Mouse (Mus musculus) embryonic facial prominence, embryonic 14.5 days (tissue): ENCODE data around the gene Isx. TPM values are rescaled to one million over a fixed set of nuclear protein-coding genes. Genes with fewer than 3 reads are reported as not detected.

Experiments
- ATAC-seq: fragments of 200-750 bp; cut with Nextera tagmentation; 2 replicates; pipeline ENCODE4 v1.8.0; 2017; ENCODE audit warnings: low read depth, moderate number of reproducible peaks, moderate TSS enrichment
- DNase-seq: peaks from one replicate; pipeline ENCODE4 v3.0.0-alpha.2; 2015; ENCODE audit warnings: low spot score
- H3K27ac ChIP-seq: fragments of 300-500 bp; sonication (generic); replicated peaks from 2 replicates; pipeline ENCODE4 v1.5.1; 2014; ENCODE audit warnings: low read depth, mild to moderate bottlenecking, low read length, moderate library complexity
- H3K27me3 ChIP-seq: fragments of 300-500 bp; sonication (generic); replicated peaks from 2 replicates; pipeline ENCODE4 v1.6.1; 2014; ENCODE audit warnings: low read length; ENCODE audit not compliant: control insufficient read depth, insufficient read depth
- H3K36me3 ChIP-seq: fragments of 300-500 bp; sonication (generic); 2 replicates; pipeline ENCODE4 v1.6.1; 2014; ENCODE audit warnings: low read length, mixed read lengths; ENCODE audit not compliant: control insufficient read depth, insufficient read depth
- H3K4me1 ChIP-seq: fragments of 300-500 bp; sonication (generic); 2 replicates; pipeline ENCODE4 v1.6.1; 2014; ENCODE audit warnings: antibody characterized with exemption, low read length; ENCODE audit not compliant: control insufficient read depth, insufficient read depth
- H3K4me2 ChIP-seq: fragments of 300-500 bp; sonication (generic); 2 replicates; pipeline ENCODE4 v1.6.1; 2014; ENCODE audit warnings: low read depth, mild to moderate bottlenecking, low read length, moderate library complexity, mixed read lengths
- H3K4me3 ChIP-seq: fragments of 300-500 bp; sonication (generic); 2 replicates; pipeline ENCODE4 v1.5.1; 2014; ENCODE audit warnings: low read depth, mild to moderate bottlenecking, low read length
- H3K9ac ChIP-seq: fragments of 300-500 bp; sonication (generic); 2 replicates; pipeline ENCODE4 v1.6.1; 2014; ENCODE audit warnings: low read depth, mild to moderate bottlenecking, low read length, moderate library complexity, mixed read lengths
- H3K9me3 ChIP-seq: fragments of 300-500 bp; sonication (generic); 2 replicates; pipeline ENCODE4 v1.6.1; 2016; ENCODE audit warnings: low read length; ENCODE audit not compliant: control insufficient read depth
- WGBS: fragments of 180-500 bp; shearing (Covaris S2); extraction: QIAGEN DNeasy Blood & Tissue Kit; methylation state at CpG from one replicate; pipeline ENCODE4 v1.1.7; 2014; 5-methylcytosine and 5-hydroxymethylcytosine counted together
- polyA plus RNA-seq: library from polyadenylated mRNA; unstranded; fragments of >200 nt; fragmentation: Nextera tagmentation; extraction: Ambion mirVana; gene quantifications from 2 replicates; pipeline ENCODE4 v1.2.1, GENCODE M21; 2014

Gene Isx
- polyA plus RNA-seq, 1 experiment from 2014 or later = not detected

GRCm38 (mm10) chr8:74854786-74855185 is 18.2 kb upstream of the Isx start:
- H3K4me1 ChIP-seq = no peaks in the 10 kb centered on the region
- no peak overlapping the region for H3K9ac ChIP-seq
- H3K4me3 ChIP-seq = no peak overlapping the region
- no peak for ATAC-seq
- H3K36me3 ChIP-seq = no peaks in the 10 kb centered on the region
- DNase-seq = no peak
- H3K4me2 ChIP-seq = no peak overlapping the region
- no peak overlapping the region for H3K27ac ChIP-seq
- no peaks in the 10 kb centered on the region for H3K9me3 ChIP-seq
- H3K27me3 ChIP-seq = no peaks in the 10 kb centered on the region
- WGBS = 97% methylated on average over 4 of the region's 4 CpGs

DNA sequence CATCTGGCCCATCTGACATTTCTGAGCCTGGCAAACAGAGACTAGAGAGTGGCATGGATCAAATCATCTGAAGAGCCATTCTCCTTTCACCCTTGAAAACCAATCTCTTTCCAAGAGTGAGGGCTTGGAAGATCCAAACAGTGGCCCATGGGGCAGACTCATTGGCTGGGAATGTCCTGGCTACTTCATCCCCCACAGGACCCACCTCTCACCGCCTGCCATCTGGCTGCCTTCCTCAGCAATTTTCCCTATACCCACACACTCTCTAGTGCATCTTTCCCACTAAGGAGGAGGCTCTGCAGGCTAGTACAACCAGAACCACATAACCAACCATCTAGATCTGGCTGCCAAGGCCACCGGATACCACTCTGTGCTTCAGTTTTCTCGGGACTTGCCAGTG is 17.6 kb upstream of the Isx start:
- H3K27me3 ChIP-seq = no peaks in the 10 kb centered on the region
- WGBS = 82% methylated on average over 3 of the region's 3 CpGs
- H3K36me3 ChIP-seq = no peaks in the 10 kb centered on the region
- H3K4me1 ChIP-seq = no peaks in the 10 kb centered on the region
- H3K9ac ChIP-seq = no peak overlapping the region
- H3K4me2 ChIP-seq = no peak overlapping the region
- no peak for DNase-seq
- no peak for ATAC-seq
- H3K4me3 ChIP-seq = no peak overlapping the region
- no peak overlapping the region for H3K27ac ChIP-seq
- no peaks in the 10 kb centered on the region for H3K9me3 ChIP-seq

GRCm38 (mm10) chr8:74859241-74859640 is 13.7 kb upstream of the Isx start:
- WGBS = 76% methylated on average over 4 of the region's 4 CpGs
- no peak overlapping the region for H3K9ac ChIP-seq
- no peak overlapping the region for H3K4me3 ChIP-seq
- H3K9me3 ChIP-seq = no peaks in the 10 kb centered on the region
- no peaks in the 10 kb centered on the region for H3K27me3 ChIP-seq
- DNase-seq (no peak), ATAC-seq (no peak)
- no peaks in the 10 kb centered on the region for H3K4me1 ChIP-seq
- H3K4me2 ChIP-seq = no peak overlapping the region
- H3K36me3 ChIP-seq = no peaks in the 10 kb centered on the region
- no peak overlapping the region for H3K27ac ChIP-seq

DNA sequence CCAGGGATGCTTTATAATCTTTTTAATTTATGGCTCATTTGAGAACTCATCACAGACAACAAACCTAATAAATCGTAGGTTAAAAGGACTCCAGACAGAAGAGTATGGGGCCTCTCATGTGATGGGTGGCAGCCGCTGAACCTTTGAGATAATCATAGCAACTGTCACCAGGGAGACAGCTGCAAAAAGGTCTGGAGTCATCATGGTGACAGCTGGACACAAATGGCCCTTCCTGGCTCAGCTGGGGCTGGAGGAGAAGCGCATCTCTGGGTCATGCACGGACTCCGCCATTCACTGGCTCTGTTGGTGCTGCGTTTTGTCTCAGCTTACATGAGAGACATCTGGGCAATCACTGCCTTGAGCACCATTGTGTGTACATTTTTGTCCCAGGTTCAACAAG is 12.5 kb upstream of the Isx start:
- no peaks in the 10 kb centered on the region for H3K9me3 ChIP-seq
- H3K4me1 ChIP-seq = no peaks in the 10 kb centered on the region
- no peak overlapping the region for H3K27ac ChIP-seq
- ATAC-seq = peak; percentile 30; the same call in 1 of the 2 replicates
- peak; percentile 29 for DNase-seq
- WGBS = 75% methylated on average over 6 of the region's 6 CpGs
- H3K9ac ChIP-seq = no peak overlapping the region
- H3K36me3 ChIP-seq = no peaks in the 10 kb centered on the region
- H3K4me3 ChIP-seq = no peak overlapping the region
- no peak overlapping the region for H3K4me2 ChIP-seq
- no peaks in the 10 kb centered on the region for H3K27me3 ChIP-seq

GRCm38 (mm10) chr8:74862598-74862997 is 10.4 kb upstream of the Isx start:
- no peaks in the 10 kb centered on the region for H3K36me3 ChIP-seq
- H3K4me1 ChIP-seq = no peaks in the 10 kb centered on the region
- H3K27me3 ChIP-seq = no peaks in the 10 kb centered on the region
- H3K9ac ChIP-seq = no peak overlapping the region
- no peaks in the 10 kb centered on the region for H3K9me3 ChIP-seq
- no peak overlapping the region for H3K27ac ChIP-seq
- DNase-seq (no peak), ATAC-seq (no peak)
- no peak overlapping the region for H3K4me3 ChIP-seq
- no peak overlapping the region for H3K4me2 ChIP-seq
- WGBS = 75% methylated on average over 2 of the region's 2 CpGs

DNA sequence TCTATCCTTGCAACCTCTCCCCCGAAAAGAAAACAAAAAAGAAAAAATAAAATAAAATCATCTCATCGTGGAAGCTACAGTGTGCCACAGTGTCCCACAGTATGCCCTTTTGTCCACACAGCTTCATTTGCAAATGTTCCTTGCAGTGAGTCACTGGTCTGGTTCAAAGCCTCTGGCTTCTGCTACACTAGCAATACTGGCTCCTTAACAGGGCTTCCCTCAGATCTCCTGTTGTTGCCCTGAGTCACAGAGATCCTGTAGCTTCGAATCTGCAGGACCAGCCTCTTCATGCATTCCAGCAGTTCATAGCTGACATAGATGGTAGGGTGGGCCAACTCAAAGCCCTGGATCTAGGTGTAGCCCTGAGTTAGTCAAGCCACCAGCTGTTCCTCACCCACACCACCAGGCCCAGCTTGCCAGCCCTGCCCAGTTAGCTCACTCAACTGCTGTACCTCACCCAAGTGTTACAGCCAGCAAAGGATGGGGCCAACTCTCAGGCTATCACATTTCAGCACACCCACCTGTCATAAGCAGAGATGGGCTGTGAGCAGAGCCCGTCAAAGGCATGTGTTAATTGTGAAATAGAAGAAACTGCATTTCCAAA is 2.5 kb upstream of the Isx start:
- no peaks in the 10 kb centered on the region for H3K4me1 ChIP-seq
- WGBS = 77% methylated on average over 4 of the region's 4 CpGs
- no peak overlapping the region for H3K4me2 ChIP-seq
- DNase-seq = no peak
- no peaks in the 10 kb centered on the region for H3K36me3 ChIP-seq
- no peaks in the 10 kb centered on the region for H3K27me3 ChIP-seq
- H3K27ac ChIP-seq = no peak overlapping the region
- H3K9me3 ChIP-seq = no peaks in the 10 kb centered on the region
- H3K9ac ChIP-seq = no peak overlapping the region
- 0 out of 2 replicates have a peak, but pooled peaks have one; percentile 22 for ATAC-seq
- H3K4me3 ChIP-seq = no peak overlapping the region

GRCm38 (mm10) chr8:74871686-74872085 is 1.3 kb upstream of the Isx start:
- Histone ChIP-seq H3K27me3 (no peaks in the 10 kb centered on the region), H3K36me3 (no peaks in the 10 kb centered on the region), H3K9me3 (no peaks in the 10 kb centered on the region), H3K4me1 (no peaks in the 10 kb centered on the region), H3K4me2 (no peak overlapping the region), H3K27ac (no peak overlapping the region), H3K9ac (no peak overlapping the region), H3K4me3 (no peak overlapping the region)
- DNase-seq (no peak), ATAC-seq (no peak)
- 56% methylated on average over 4 of the region's 4 CpGs for WGBS

DNA sequence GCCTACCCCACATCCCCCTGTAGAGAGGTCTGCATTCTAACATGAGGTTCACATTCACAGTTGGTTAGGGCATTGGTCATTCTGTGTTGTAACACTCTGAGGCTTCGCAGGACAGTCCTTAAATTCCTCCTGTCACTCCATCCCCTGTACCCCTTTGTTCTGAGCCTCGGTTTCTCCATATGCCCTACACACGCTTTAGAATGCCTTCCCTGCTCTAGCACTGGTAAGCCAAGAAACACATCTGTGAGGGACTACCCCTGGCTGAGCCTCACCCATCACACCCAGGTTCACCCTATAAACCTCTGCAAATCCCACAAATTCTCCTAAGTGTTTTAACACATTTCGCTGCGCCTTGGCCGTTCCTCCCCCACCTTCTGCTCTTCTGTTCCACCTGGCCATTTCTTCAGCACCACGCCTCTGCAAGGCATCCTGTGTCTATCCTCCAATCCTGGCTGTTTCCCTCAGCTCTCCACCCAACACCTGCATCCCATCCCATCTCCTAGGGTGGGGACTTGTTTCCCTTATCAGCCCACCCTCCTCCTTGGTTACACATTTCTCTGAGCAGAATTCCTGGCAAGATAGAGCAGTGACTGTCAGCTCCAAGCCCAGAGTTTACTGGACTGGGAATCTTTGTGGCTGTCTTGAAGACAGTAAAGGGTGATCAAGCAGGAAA is 686 bp upstream of the Isx start:
- no peak overlapping the region for H3K27ac ChIP-seq
- H3K4me2 ChIP-seq = no peak overlapping the region
- H3K9ac ChIP-seq = no peak overlapping the region
- no peak for DNase-seq
- WGBS = 88% methylated on average over 7 of the region's 7 CpGs
- no peaks in the 10 kb centered on the region for H3K36me3 ChIP-seq
- no peak overlapping the region for H3K4me3 ChIP-seq
- no peaks in the 10 kb centered on the region for H3K4me1 ChIP-seq
- no peak for ATAC-seq
- H3K27me3 ChIP-seq = no peaks in the 10 kb centered on the region
- H3K9me3 ChIP-seq = no peaks in the 10 kb centered on the region

GRCm38 (mm10) chr8:74874565-74874964 is 1.6 kb downstream of the Isx start:
- Histone ChIP-seq H3K9ac (no peak overlapping the region), H3K9me3 (no peaks in the 10 kb centered on the region), H3K4me1 (no peaks in the 10 kb centered on the region), H3K36me3 (no peaks in the 10 kb centered on the region), H3K27ac (no peak overlapping the region), H3K4me3 (no peak overlapping the region), H3K4me2 (no peak overlapping the region), H3K27me3 (no peaks in the 10 kb centered on the region)
- no peak for ATAC-seq
- WGBS = 50% methylated on average over 2 of the region's 2 CpGs
- no peak for DNase-seq
